Mouse (Mus musculus): ENCODE data around the gene Myo10.

DNA sequence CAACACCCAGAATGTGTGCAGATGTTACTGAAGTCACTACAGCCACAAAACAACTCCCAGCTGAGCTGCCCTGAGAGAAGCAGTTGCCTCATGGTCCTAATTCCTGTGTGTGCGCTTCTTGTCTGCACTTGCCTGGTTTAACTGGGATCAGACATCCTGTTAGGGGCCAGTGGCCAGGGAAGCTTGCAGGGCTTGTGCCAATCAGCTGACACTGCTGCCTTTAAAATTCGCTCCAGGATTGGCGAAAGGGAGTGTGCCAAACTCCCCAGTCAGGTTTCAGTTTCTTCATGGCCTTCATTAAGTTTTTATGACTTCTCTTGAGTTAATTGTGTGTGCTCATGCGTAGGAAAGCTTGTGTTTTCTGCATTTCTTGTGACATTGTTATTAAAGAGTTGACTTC lies 3.1 kb downstream of the Myo10 start:
- TF ChIP-seq CTCF (conservative IDR thresholded peaks at IDR 0.05; ENCODE audit: insufficient read depth, insufficient read length, low read depth, low read length) (no peak), POLR2A (IDR thresholded peaks at IDR 0.05; ENCODE audit: low read depth, low read length) (no peak)

All from kidney, adult 2 months (tissue).